Mouse (Mus musculus): ENCODE data around the gene Slc35b3.
A peak's percentile ranks its signal among the peaks of the same experiment; 100 is the strongest.

The Slc35b3 gene

DNA sequence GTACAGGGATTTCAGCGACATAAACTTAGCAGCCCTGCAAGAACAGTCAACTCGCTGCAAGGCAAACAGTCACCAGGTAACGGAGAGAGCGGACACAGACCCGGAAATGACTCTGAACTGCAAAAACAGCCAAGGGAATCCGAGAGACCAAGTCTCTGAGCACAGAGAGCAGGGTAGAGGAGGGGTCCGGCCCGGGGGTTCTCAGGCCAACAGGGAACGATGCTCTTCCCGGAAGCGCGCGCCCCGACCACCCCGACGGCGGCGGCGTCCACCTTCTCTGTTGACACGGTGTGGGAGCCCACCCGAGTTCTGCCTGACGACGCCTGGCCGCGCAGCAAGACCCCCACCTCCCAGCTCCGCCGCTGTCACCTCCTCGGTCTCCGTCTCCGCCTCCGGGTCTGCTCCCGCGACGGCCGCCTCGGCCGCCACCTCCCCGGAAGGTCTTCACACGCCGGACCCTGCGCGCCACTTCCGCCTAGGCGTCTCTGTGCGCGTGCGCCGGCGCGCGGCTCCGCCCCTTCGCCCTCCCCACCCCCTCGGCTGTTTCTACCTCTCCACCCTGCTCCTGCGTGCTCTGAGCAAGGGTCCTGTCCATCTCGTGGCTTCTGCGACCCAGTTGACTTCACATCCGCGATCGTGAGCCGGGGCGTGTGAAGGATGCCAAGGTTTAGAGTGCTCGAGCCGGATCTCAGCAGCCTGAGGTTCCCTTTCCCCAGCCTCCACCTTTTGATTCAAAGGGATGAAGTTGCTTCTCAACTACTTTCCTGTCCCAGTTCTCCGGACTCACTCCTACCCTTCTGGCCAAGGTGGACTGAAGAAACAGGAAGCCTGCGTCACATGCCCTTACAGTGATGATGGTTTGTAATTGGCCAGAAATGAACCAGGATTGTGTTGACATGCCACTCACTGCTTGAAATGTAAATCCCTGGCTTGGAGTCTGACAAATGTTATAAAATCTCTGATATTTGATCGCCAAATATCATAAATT, at the start of gene Slc35b3:
Gene Slc35b3 (minus strand): TSS at position 813 of the 988 bp plus-strand sequence.
- peak; percentile 81 to 92 for DNase-seq (ENCODE audit: low spot score in 2 of 2)

DNA sequence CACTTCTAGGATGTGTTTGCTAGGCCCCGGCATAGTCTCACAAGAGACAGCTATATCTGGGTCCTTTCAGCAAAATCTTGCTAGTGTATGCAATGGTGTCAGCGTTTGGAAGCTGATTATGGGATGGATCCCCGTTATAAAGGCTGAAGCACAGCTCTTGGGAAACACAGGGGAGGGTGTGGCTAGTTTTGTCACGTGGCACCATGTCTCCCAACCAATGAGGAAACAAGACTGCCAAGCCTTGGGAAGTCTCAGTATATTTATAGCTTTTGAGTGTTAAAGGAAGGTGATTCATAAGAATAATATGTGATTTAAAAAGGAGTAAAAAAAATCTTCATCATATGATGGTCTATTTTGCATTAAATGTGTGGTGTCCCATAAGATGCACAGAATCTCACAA, 49.6 kb upstream of the Slc35b3 start:
- no peak for DNase-seq (ENCODE audit: low spot score in 2 of 2)

GRCm38 (mm10) chr13:39003101-39003762, 42.6 kb upstream of the Slc35b3 start:
- DNase-seq (ENCODE audit: low spot score in 2 of 2) = no peak

DNA sequence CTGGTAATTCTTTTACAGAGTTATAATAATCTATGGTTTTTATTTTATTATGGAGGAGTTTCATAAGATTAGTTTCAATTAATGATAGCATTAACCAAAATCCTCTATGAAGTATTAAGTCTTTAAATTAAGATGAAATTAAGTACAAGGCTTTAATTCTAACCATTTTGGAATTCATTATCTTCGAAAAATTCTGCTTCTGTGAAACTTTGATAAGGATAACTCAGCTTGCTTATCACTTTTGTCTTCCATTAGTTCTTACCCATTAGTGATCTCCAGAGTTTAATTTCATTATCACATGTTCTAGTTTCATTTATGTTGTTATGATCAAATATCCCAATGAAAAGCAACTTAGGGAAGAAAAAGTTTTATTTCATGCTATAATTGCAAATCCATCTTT, 41.7 kb upstream of the Slc35b3 start:
- DNase-seq (ENCODE audit: low spot score in 2 of 2) = no peak

DNA sequence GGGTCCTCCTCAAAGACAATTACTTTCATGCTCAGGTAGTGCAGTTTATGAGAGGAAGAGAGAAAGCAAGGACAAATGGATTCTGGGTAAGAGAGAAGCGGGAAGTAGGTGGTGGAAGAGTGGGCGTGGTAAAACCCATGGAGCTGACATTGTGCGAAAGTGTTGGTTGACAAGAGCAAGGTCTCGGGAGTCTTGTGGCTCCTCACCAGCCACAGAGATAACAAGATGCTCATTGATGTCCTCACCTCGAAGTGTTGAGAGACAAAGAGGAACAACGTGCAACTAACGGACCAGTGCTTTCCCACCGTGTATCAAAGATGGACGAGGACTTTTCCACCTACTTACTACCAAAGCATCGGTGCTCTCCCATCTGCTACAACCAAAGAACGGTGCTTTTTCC, 40.8 kb upstream of the Slc35b3 start:
- DNase-seq (ENCODE audit: low spot score in 2 of 2) = no peak

DNA sequence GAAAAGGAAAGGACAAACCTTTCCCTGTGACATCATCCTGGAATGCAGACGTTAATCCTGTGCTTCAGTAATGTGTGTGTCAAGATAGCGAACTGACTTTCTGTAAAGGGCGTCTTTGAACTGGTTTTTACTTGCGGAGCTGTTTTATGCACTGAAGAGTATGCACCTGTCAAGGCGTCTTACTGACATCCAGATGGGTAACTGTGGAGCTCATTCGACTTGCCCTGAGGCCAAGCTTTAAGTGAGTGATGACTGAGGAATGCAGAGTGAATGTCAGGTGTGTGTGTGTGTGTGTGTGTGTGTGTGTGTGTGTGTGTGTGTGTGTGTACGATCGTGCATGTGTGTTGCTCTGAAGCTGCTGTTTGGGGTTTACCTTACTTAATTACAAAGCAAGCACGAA, 38.3 kb upstream of the Slc35b3 start:
- no peak for DNase-seq (ENCODE audit: low spot score in 2 of 2)

DNA sequence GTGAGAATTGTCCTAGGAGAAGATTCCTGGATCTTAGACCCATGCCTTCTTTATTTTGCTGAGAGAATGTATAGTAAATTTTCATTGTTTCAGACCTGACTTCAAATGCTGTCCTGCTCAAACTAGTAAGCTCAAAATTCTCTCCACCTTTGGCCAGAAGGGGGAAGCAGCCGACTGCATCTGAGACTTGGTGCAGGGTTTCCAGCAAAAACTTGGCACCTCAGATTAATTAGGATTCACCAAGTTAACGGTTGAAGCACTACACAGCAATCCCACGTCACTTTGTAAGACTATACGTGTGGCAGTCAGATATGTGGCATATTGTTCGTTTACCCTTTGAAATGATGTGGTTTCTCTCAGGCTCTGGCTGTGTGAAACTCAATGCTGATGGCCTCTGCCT, 31.9 kb upstream of the Slc35b3 start:
- DNase-seq (ENCODE audit: low spot score in 2 of 2) = no peak

DNA sequence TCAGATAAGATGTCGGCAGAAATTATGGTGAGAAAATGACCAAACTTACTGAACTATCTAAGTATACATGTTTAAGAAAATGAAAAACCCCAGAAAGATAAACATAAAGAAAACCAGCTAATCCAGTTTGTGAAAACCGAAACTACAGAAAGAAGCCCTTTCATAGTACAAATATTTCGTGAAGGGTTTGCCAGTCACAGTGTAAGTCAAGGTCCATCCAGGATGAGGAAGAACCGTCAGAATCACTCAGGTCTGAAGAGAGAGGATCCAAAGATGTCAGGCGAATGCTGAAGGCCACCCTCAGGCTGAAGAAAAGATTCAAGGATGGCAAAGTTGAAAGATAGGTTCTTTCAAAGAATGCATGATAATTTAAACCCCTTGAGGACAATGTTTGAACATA, 23.1 kb upstream of the Slc35b3 start:
- DNase-seq (ENCODE audit: low spot score in 2 of 2) = no peak

- no peak for DNase-seq (ENCODE audit: low spot score in 2 of 2)
These were observed 20.2 kb upstream of the Slc35b3 start for GRCm38 (mm10) chr13:38980900-38981299.

- no peak for DNase-seq (ENCODE audit: low spot score in 2 of 2)
These were observed 16.3 kb upstream of the Slc35b3 start for GRCm38 (mm10) chr13:38976978-38977377.

GRCm38 (mm10) chr13:38975853-38976252, 15.2 kb upstream of the Slc35b3 start:
- no peak for DNase-seq (ENCODE audit: low spot score in 2 of 2)

GRCm38 (mm10) chr13:38972602-38973001, 11.9 kb upstream of the Slc35b3 start:
- DNase-seq (ENCODE audit: low spot score in 2 of 2) = no peak

GRCm38 (mm10) chr13:38971047-38971446, 10.4 kb upstream of the Slc35b3 start:
- no peak for DNase-seq (ENCODE audit: low spot score in 2 of 2)

- DNase-seq (ENCODE audit: low spot score in 2 of 2) = no peak
These were observed 6.8 kb upstream of the Slc35b3 start for GRCm38 (mm10) chr13:38967518-38967917.

DNA sequence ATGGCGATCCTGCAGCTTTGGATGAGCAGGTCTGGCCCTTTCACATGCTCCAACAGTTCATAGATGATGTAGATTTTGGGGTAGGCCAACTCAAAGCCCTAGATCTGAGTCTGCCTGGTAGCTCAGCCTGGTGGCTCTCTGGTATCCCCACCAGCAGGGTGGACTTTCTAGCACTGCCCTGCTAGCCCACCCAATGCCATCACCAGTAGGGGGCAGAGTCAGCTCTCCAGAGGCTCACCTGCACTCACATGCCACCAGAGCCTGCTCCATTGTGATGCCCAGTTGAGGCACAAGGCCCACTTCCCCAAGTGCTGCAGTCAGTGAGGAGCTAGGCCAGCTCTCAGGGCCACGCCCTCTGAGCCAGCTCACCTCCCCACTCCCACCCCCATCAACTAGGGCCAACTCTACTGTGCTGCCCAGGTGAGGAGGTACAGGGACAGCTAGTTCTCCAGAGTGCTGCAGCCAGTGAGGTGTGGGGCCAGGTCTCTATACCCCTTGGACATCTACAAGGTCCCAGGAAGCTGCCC, 6.3 kb upstream of the Slc35b3 start:
- no peak for DNase-seq (ENCODE audit: low spot score in 2 of 2)

DNA sequence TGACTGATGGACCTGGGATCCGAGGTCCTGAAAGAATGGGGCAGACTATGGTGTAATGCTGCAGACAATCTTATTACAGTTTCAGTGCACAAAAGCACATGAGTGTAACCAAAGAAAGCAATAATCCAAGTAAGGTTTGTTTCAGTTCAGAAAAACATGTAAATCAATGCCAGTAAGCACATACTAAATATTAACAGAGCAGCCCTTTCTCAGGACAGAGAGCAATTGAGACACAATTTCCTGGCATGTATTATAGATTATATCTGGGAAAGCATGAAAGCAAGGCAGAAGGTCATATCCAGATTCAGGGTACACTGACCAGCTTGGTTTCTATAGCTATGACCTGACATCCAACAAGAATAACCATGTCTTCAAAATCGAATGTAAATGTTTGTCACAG, 2.1 kb upstream of the Slc35b3 start:
- no peak for DNase-seq (ENCODE audit: low spot score in 2 of 2)

GRCm38 (mm10) chr13:38958037-38958436, 2.6 kb downstream of the Slc35b3 start:
- no peak for DNase-seq (ENCODE audit: low spot score in 2 of 2)

DNA sequence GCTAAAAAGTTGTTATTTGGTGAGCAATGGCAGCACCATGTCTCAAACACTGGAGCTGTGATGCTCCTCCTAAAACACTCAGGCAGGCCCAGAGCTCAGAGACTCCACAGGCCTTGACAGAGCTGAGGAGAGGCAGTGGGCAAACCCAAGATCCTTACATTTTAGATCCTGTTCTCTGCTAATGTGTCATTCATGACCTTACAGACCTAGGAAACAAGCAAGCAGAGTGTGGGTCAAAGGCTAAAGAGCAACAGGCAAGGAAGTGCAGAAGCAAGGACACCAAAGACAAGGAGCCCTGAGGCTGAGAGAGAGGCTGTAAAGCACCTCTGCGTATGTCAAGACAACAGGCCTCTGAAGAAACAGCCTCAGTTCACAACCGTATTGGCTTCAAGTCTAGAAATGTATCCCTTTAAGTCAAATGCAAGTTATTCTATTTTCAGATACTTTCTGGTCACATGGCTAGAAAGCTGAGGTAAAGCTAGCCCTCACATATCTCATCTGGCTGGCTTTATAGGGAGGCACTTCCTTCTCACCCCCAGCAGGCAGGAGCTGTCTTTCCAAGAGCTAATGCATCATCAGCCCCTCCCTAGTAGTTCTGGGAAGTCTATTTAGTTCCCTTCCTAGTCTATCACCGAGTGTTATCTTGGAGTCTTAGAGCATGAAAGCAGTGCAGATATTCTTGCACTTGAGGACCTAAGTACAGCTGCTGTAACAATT, 14.2 kb downstream of the Slc35b3 start:
- DNase-seq (ENCODE audit: low spot score in 2 of 2) = no peak

GRCm38 (mm10) chr13:38945767-38946166, 14.9 kb downstream of the Slc35b3 start:
- no peak for DNase-seq (ENCODE audit: low spot score in 2 of 2)

- DNase-seq (ENCODE audit: low spot score in 2 of 2) = no peak
These were observed 15.7 kb downstream of the Slc35b3 start for GRCm38 (mm10) chr13:38944951-38945350.

GRCm38 (mm10) chr13:38941786-38942185, 18.9 kb downstream of the Slc35b3 start:
- DNase-seq (ENCODE audit: low spot score in 2 of 2) = no peak

DNA sequence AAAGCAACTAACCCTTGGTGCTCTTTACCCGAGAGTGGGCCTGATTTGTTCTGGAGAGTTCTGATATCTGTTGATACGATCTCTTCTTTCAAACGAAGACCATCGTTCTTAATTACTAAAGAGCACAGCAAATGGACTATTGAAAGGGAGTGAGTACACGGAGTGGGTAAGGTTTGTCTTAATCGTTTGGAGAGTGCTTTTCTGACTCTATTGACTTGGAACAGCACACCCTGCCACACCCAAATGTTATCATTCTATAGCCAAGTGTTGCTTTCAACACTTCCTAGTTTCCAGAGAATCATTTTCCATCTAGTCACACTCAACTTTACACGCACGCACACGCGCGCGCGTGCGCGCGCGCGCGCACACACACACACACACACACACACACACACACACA, 19.4 kb downstream of the Slc35b3 start:
- no peak for DNase-seq (ENCODE audit: low spot score in 2 of 2)
